Mouse (Mus musculus) midbrain, embryonic 16.5 days (tissue): Measurements from ENCODE around the gene Evx2. TPM values are rescaled to one million over a fixed set of nuclear protein-coding genes. Genes with fewer than 3 reads are reported as not detected.

ENCODE experiments used
- ATAC-seq: fragments of 200-750 bp; cut with Nextera tagmentation; 2 replicates; pipeline ENCODE4 v1.8.0; 2017; ENCODE audit warnings: moderate TSS enrichment
- H3K27ac ChIP-seq: fragments of 300-500 bp; sonication (generic); 2 replicates; pipeline ENCODE4 v1.5.1; 2014; ENCODE audit warnings: mild to moderate bottlenecking, low read length, mixed read lengths
- H3K27me3 ChIP-seq: fragments of 300-500 bp; sonication (generic); 2 replicates; pipeline ENCODE4 v1.6.1; 2014; ENCODE audit warnings: low read depth, low read length, mixed read lengths; ENCODE audit not compliant: control insufficient read depth, insufficient read depth
- H3K36me3 ChIP-seq: fragments of 300-500 bp; sonication (generic); 2 replicates; pipeline ENCODE4 v1.6.1; 2014; ENCODE audit warnings: mild to moderate bottlenecking, low read length, moderate library complexity, mixed read lengths; ENCODE audit not compliant: control insufficient read depth, insufficient read depth
- H3K4me1 ChIP-seq: fragments of 300-500 bp; sonication (generic); 2 replicates; pipeline ENCODE4 v1.6.1; 2014; ENCODE audit warnings: mild to moderate bottlenecking, low read length, mixed read lengths; ENCODE audit not compliant: control insufficient read depth, insufficient read depth
- H3K4me2 ChIP-seq: fragments of 300-500 bp; sonication (generic); 2 replicates; pipeline ENCODE4 v1.6.1; 2014; ENCODE audit warnings: mild to moderate bottlenecking, low read length, mixed read lengths
- H3K4me3 ChIP-seq: fragments of 300-500 bp; sonication (generic); 2 replicates; pipeline ENCODE4 v1.5.1; 2014; ENCODE audit warnings: low read depth, mild to moderate bottlenecking, low read length, moderate library complexity, mixed read lengths
- H3K9ac ChIP-seq: fragments of 300-500 bp; sonication (generic); 2 replicates; pipeline ENCODE4 v1.6.1; 2014; ENCODE audit warnings: low read depth, low read length, mixed read lengths
- H3K9me3 ChIP-seq: fragments of 300-500 bp; sonication (generic); replicated peaks from 2 replicates; pipeline ENCODE4 v1.6.1; 2014; ENCODE audit warnings: mild to moderate bottlenecking, low read length, mixed read lengths; ENCODE audit not compliant: control insufficient read depth, poor library complexity, severe bottlenecking
- WGBS: fragments of 180-500 bp; shearing (Covaris S2); extraction: QIAGEN DNeasy Blood & Tissue Kit; methylation state at CpG from one replicate; pipeline ENCODE4 v1.1.7; 2014; 5-methylcytosine and 5-hydroxymethylcytosine counted together
- polyA plus RNA-seq: library from polyadenylated mRNA; unstranded; fragments of >200 nt; fragmentation: Nextera tagmentation; extraction: Ambion mirVana; gene quantifications from 2 replicates; pipeline ENCODE4 v1.2.1, GENCODE M21; 2015

The Evx2 gene
- polyA plus RNA-seq, 1 experiment from 2014 or later: 0.21 TPM

DNA sequence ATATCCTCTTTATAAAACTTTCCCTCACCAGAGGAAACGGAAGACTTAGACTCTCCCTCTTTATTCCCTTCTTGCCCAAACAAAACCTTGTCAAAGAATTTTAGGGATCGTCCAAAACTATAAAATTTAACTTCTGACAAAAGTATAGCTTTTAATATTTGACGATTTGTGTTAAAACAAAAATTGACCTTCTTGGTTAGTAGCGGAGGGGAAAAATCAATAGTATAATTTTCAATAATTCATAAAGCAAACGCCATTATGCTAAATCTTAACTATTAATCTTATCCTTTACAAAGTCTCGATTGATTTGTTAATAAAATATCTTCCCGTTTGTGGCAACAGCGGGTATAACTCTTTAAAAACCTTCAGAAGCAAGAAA, 31.0 kb upstream of the Evx2 start:
- no peak for ATAC-seq

DNA sequence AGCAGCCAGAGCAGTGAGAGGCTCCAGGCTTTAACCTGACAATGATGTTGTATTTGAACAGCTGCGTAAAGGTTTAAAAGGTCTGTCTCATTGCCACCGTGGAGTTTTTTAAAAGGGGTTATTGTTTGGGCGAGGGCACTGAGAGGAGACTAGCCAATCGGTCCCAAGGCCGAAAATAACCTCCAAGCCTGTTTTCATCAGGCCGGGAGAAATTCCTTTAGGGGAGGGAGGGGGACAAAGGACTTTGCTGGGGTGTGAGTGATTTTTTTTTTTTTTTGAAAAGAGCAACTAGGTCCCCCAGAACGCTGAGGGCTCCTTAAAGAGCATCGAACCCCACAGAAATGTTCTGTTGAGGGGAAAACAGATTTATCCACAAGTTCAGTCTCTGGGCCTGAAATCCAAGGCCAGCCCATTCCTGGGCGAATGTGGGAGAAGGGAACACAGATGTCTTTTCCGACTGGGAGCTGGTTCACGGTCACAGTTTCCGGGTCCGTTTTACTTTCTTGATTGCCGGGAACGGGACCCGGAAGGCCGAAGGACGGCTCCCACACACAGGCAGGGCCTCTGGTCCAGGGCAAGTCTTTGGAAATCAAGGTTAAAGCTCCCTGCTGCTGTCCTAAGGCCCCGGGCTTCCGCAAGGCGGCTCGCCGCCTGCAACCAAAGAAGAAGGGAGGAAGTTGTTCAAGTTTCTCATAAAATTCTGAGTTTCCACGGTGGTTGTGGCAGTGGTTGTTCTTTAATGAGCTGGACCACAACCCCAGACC, 30.4 kb upstream of the Evx2 start:
- no peak overlapping the region for H3K4me3 ChIP-seq
- under 1% methylated on average over 24 of the region's 24 CpGs for WGBS

More for the DNA sequence above, 31.0 kb upstream of the Evx2 start:
- H3K36me3 ChIP-seq: no peaks in the 10 kb centered on the region
- WGBS: 9% methylated on average over 8 of the region's 8 CpGs
- no peak overlapping the region for H3K4me2 ChIP-seq
- H3K27me3 ChIP-seq: peaks cover 79% of the 10 kb centered on the region
- no peak overlapping the region for H3K4me3 ChIP-seq
- no peaks in the 10 kb centered on the region for H3K4me1 ChIP-seq
- no peaks in the 10 kb centered on the region for H3K9me3 ChIP-seq
- no peak overlapping the region for H3K9ac ChIP-seq
- no peak overlapping the region for H3K27ac ChIP-seq

DNA sequence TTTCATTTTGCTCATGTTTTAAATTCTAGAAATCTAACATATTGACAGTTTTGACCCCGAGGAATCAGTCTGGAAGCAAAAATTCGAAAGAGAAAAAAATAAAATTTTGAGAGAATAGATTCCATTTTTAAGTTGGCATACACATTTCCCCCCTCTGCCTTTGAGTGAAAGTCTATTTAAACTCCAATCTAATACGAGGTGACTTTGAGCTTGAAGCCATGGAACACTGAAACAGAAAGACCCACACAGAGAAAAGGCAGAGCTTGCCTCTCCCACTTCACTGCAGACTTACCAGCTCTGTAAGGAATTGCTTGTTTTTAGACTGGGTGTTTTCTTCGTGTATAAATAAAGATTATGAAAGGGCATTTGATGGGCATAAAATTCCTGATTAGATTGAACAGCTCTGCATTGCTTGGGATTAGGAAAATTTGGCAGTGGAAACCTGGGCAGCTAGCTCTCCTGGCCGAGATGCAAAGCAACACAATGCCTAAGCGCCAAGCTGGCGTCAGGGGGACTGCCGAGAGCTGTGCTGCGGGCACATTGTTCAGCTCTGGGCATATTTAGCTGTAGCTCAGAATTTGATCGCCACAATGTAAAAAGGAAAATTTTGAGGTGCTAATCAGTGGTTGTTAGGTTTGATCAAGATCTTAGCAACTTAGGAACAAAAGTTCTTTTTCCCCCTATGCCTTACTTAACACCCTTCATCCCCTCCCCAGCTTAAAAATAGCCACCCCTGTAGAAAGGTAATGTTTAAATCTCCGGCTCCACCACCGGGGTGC, 29.6 kb upstream of the Evx2 start:
- Histone ChIP-seq H3K4me2 (no peak overlapping the region), H3K4me1 (no peaks in the 10 kb centered on the region), H3K9me3 (no peaks in the 10 kb centered on the region), H3K36me3 (no peaks in the 10 kb centered on the region), H3K27ac (no peak overlapping the region), H3K4me3 (no peak overlapping the region), H3K27me3 (peaks cover 79% of the 10 kb centered on the region), H3K9ac (no peak overlapping the region)
- 4% methylated on average over 12 of the region's 12 CpGs for WGBS
- ATAC-seq: no peak

More for the DNA sequence above, 30.4 kb upstream of the Evx2 start:
- Histone ChIP-seq H3K4me1 (no peaks in the 10 kb centered on the region), H3K9ac (no peak overlapping the region), H3K9me3 (no peaks in the 10 kb centered on the region), H3K36me3 (no peaks in the 10 kb centered on the region), H3K27ac (no peak overlapping the region), H3K27me3 (peaks cover 79% of the 10 kb centered on the region), H3K4me2 (no peak overlapping the region)
- ATAC-seq: no peak

DNA sequence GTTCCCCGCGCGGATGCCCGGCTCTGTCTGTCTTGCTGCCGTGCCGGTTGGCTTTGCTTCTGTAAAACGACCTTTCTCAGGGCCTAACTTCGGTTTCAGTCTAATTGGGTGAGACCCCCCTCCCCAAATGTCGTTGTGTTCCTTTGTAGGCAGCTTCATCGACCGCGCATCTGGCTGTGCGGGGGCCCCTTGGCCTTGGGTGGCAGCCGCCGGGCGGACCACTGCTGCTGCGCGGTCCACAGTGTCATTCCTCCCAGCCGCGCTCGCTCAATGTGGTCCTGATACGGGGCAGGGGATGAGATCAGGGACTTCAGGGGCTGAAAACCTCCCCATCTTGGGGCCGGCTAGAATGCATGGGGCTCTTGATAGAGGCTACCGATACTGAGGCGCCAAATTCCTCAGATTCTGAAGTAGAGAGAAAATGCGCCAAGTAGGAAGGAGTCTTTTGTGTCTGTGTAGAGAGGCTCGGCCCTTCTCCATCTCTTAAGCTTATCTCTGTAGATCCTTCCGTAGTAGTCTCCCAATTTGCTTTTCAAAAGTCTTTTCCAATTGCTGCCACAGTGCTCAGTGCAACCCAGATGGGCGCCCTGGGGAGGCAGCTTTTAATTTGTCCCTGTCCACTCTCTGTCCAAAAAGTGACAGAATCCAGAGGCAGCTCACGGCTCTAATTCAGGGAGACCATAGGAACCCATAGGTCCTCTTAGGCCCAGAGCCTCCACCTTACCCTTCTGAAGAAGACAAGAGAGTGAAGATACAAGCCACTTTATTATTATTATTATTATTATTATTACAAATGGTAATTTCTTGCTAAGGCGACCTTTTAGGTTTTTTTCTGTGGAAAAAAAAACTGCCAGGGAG, 28.6 kb upstream of the Evx2 start:
- H3K4me1 ChIP-seq: no peaks in the 10 kb centered on the region
- H3K36me3 ChIP-seq: no peaks in the 10 kb centered on the region
- H3K9me3 ChIP-seq: no peaks in the 10 kb centered on the region
- under 1% methylated on average over 31 of the region's 31 CpGs for WGBS
- H3K27me3 ChIP-seq: peaks cover 79% of the 10 kb centered on the region
- no peak overlapping the region for H3K9ac ChIP-seq
- H3K27ac ChIP-seq: no peak overlapping the region
- H3K4me2 ChIP-seq: no peak overlapping the region
- no peak for ATAC-seq
- H3K4me3 ChIP-seq: no peak overlapping the region

DNA sequence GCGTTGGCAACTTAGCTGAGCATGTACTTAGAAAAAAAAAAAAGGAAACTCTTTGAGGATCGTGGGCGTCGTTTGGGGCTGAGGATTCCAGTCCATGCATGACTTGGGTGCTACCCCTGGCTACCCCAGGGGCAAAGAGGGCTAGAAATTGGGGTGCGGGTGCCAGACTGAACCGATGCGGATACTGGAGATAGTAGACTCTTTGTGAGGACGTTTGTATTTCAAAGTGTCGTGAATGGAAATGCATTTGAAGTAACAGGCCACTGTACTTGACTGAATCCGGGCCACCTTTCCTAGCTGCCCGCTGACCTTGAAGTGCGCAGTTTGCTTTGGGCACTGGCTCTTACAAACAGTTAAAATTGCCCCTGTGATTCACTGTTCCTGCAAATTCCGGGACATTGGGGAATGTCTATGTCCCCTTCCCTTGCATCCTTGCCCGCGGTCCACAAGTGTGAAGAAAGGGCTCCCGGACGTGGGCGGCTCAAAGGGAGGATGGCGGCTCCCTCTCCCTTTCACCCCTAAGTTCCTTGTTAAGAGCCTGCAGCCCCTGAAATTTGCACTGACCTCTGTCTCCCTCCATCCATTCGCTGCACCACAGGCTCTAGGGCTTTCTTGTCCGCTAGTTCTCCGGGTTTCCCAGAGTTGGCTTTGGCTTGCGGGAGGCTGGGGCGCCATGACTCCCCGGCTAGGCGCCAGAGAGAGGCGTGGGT, 27.8 kb upstream of the Evx2 start:
- no peaks in the 10 kb centered on the region for H3K9me3 ChIP-seq
- H3K27ac ChIP-seq: no peak overlapping the region
- peaks cover 79% of the 10 kb centered on the region for H3K27me3 ChIP-seq
- no peak overlapping the region for H3K4me2 ChIP-seq
- H3K36me3 ChIP-seq: no peaks in the 10 kb centered on the region
- no peak overlapping the region for H3K9ac ChIP-seq
- ATAC-seq: no peak
- 0 out of 2 replicates have a peak, but pooled peaks cover 3% of the 10 kb centered on the region for H3K4me1 ChIP-seq
- WGBS: 2% methylated on average over 27 of the region's 27 CpGs
- H3K4me3 ChIP-seq: no peak overlapping the region

DNA sequence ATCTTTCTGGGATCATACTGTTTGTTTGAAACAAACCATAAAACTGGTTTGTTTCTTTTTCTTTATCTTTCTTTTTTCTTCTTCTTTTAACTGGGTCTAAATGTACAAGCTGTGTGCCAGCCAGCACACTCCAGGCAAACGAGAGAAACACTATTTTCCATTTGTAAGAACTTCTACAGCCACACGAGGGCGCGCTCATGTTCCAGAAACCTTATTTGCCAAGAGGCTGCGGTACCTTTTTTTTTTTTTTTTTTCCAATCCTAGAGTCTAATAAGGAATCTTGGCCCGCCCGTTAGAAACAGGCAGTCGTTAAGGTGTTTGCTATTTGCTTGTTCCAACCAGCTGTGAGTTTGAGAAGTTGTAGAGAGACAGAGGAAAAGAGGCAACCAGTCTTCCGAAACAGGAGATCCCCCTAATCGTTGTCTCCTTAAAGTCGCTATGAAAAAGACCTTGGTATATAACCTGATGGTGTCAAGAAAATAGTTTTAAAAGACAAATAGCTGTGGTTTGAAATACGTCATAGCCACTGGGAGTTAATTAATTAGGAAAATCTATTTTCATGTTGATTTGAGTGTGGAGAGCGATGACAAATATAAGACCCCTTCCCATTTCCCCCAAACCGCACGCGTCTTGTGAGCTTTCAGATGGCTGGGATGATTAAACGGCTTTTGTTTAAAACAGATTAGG, 27.1 kb upstream of the Evx2 start:
- no peak overlapping the region for H3K4me3 ChIP-seq
- H3K27me3 ChIP-seq: peaks cover 80% of the 10 kb centered on the region
- 0 out of 2 replicates have a peak, but pooled peaks cover 6% of the 10 kb centered on the region for H3K4me1 ChIP-seq
- no peak overlapping the region for H3K27ac ChIP-seq
- ATAC-seq: no peak
- 3% methylated on average over 17 of the region's 17 CpGs for WGBS
- no peak overlapping the region for H3K4me2 ChIP-seq
- no peaks in the 10 kb centered on the region for H3K36me3 ChIP-seq
- H3K9me3 ChIP-seq: no peaks in the 10 kb centered on the region
- H3K9ac ChIP-seq: no peak overlapping the region

DNA sequence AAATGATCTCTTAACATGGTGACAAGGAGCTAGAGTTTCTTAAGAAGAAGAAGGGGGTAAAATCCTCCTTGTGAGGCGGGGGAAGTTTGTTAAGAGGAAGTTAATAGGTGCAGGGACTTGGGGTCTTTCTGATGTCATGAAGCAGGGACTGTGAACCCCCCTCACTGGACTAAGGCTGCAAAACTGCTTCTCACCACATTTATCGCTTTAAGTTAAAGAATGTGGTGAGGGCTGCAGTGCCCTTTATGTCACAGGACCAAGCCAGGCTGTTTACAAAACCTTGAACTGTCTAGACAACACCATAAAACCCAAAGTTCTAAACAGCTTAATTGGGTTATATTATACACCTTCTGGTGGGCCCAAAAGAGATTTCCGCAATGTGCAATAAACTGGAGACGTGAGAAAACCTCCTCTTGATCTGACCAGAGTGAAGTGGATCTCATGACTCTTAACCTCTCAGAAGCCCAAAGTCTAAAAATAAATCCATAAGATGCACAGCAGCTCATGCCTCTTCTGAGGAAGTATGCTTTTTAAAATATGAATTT, 25.8 kb upstream of the Evx2 start:
- no peak overlapping the region for H3K27ac ChIP-seq
- 8% methylated on average over 4 of the region's 4 CpGs for WGBS
- no peak overlapping the region for H3K4me3 ChIP-seq
- H3K9me3 ChIP-seq: no peaks in the 10 kb centered on the region
- 0 out of 2 replicates have a peak, but pooled peaks cover 6% of the 10 kb centered on the region for H3K4me1 ChIP-seq
- H3K9ac ChIP-seq: no peak overlapping the region
- H3K4me2 ChIP-seq: no peak overlapping the region
- peaks cover 85% of the 10 kb centered on the region for H3K27me3 ChIP-seq
- no peaks in the 10 kb centered on the region for H3K36me3 ChIP-seq
- no peak for ATAC-seq

DNA sequence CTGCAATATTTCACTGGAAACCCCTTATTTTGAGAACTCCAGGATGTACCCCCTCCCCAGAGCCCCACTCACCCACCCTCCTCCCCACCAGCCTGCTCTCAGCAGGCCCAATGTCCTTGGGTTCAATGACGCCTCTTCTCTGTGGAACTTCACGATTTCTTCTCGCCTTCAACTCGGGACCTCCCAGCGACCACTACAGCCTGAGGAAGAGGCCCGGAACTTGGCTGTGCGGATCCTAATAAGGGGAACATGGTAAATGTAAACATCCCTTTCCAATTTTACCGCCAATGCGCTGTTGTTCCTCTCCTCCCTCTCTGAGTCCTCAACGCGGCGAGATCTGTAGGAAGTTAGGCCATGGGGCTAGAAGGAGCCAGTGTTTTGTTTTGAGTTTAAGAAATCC, 24.7 kb upstream of the Evx2 start:
- H3K4me3 ChIP-seq: no peak overlapping the region
- H3K9ac ChIP-seq: no peak overlapping the region
- no peaks in the 10 kb centered on the region for H3K9me3 ChIP-seq
- no peak overlapping the region for H3K4me2 ChIP-seq
- H3K27me3 ChIP-seq: peaks cover 87% of the 10 kb centered on the region
- H3K4me1 ChIP-seq: 0 out of 2 replicates have a peak, but pooled peaks cover 6% of the 10 kb centered on the region
- no peak overlapping the region for H3K27ac ChIP-seq
- H3K36me3 ChIP-seq: no peaks in the 10 kb centered on the region
- WGBS: under 1% methylated on average over 12 of the region's 12 CpGs
- no peak for ATAC-seq
